Mouse (Mus musculus) ES-Bruce4 (cell line): Measurements from ENCODE around the gene Ankrd34a. TPM values are rescaled to one million over a fixed set of nuclear protein-coding genes. Genes with fewer than 3 reads are reported as not detected.

ENCODE experiments used
- H3K27ac ChIP-seq: 2 replicates; pipeline ENCODE4 v1.5.1; 2012; ENCODE audit warnings: low read length, inconsistent platforms; ENCODE audit not compliant: insufficient read depth
- H3K27me3 ChIP-seq: 2 replicates; pipeline ENCODE4 v1.6.1; 2012; ENCODE audit warnings: mild to moderate bottlenecking, low read length, inconsistent platforms; ENCODE audit not compliant: control insufficient read depth, poor library complexity, insufficient read depth, severe bottlenecking
- H3K36me3 ChIP-seq: 2 replicates; pipeline ENCODE4 v1.6.1; 2012; ENCODE audit warnings: inconsistent platforms, mild to moderate bottlenecking, low read length, moderate library complexity; ENCODE audit not compliant: control insufficient read depth, poor library complexity, insufficient read depth, severe bottlenecking
- H3K4me1 ChIP-seq: one replicate; pipeline ENCODE4 v1.8.1; 2011; ENCODE audit warnings: low read length; ENCODE audit not compliant: control insufficient read depth, insufficient read depth
- H3K4me3 ChIP-seq: 2 replicates; pipeline ENCODE4 v1.5.1; 2011; ENCODE audit warnings: low read depth, mild to moderate bottlenecking, low read length
- H3K9ac ChIP-seq: 2 replicates; pipeline ENCODE4 v1.6.1; 2012; ENCODE audit warnings: low read depth, mild to moderate bottlenecking, inconsistent platforms; ENCODE audit not compliant: poor library complexity, severe bottlenecking
- H3K9me3 ChIP-seq: replicated peaks from 2 replicates; pipeline ENCODE4 v1.6.1; 2012; ENCODE audit warnings: mild to moderate bottlenecking, low read length, inconsistent platforms; ENCODE audit not compliant: control insufficient read depth, poor library complexity, insufficient read depth, severe bottlenecking
- CTCF ChIP-seq: IDR thresholded peaks from one replicate; pipeline ENCODE4 v1.8.1; 2011; ENCODE audit warnings: low read depth, low read length
- EP300 ChIP-seq: IDR thresholded peaks from 2 replicates; pipeline ENCODE4 v1.6.1; 2011; ENCODE audit warnings: low read depth, low read length; ENCODE audit not compliant: insufficient read depth
- POLR2A ChIP-seq: IDR thresholded peaks from one replicate; pipeline ENCODE4 v1.8.1; 2011; ENCODE audit warnings: low read length; ENCODE audit not compliant: insufficient read depth
- polyA plus RNA-seq: library from polyadenylated mRNA; stranded (reverse); fragments of >200 nt; gene quantifications from 2 replicates; pipeline ENCODE4 v1.2.4, GENCODE M21; 2011; ENCODE audit warnings: low read depth; ENCODE audit not compliant: missing spikeins, insufficient read depth, insufficient read length

The Ankrd34a gene
- polyA plus RNA-seq, 1 experiment, result 0.31 TPM

DNA sequence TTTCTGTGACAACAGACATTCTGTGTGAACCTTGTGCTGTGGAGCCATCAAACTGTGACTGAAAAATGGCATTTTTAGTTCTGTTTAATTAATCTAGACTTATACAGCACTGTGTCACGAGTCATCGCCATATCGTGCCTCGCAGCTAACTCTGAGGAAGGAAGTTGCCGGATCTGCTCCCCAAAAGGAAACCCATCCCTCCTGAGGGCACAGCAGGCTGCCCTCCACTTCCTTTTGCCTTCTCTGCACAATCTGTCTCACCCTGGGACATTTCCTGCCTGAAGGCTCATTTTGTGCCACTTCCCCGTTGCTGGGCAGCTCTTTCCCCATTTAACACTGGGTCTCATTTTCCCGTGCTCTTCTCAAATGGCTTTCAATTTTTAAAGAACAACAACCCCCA, 31.8 kb upstream of the Ankrd34a start:
- Histone ChIP-seq H3K9me3 (no peaks in the 10 kb centered on the region), H3K4me1 (peaks cover 1% of the 10 kb centered on the region), H3K4me3 (no peak overlapping the region), H3K27me3 (no peaks in the 10 kb centered on the region), H3K9ac (no peak overlapping the region), H3K27ac (peak overlapping the region; percentile 20), H3K36me3 (peaks cover 17% of the 10 kb centered on the region)
- TF ChIP-seq POLR2A (no peak), CTCF (no peak), EP300 (no peak)

GRCm38 (mm10) chr3:96565105-96565504, 31.3 kb upstream of the Ankrd34a start:
- no peak overlapping the region for H3K27ac ChIP-seq
- H3K4me3 ChIP-seq, result no peak overlapping the region

DNA sequence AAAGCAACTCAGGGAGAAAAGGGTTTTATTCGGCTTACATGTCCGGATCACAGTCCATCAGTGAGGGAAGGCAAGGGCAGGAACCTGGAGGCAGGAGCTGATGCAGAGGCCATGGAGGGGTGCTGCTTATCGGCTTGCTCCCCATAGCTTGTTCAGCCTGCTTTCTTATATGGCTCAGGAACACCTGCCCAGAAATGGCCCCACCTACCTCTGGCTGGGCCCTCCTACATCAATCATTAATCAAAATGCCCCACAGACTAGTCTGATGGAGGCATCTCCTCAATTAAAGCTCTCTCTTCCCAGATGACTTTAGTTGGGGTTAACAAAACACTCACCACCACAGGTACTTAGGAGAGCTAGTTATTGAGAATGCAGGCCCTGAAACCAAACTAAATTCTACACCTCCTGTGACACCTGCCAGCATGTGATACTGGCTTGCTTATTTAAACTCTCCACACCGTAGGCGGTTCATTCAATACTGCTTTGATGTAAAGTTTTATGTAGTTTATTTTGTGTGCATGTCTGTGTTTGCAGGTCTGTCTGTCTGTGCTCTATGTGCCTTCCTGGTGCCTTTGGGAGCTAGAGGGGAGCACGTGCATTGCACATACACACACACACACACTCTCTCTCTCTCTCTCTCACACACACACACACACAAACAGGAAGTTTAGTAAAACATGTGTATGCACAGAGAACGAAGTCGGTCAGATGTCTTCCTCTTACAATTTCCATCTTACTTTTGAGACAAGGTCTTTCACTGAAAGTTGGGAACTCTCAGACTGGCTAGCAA, 29.6 kb upstream of the Ankrd34a start:
- Histone ChIP-seq H3K27me3 (no peaks in the 10 kb centered on the region), H3K36me3 (no peaks in the 10 kb centered on the region), H3K9ac (no peak overlapping the region), H3K27ac (no peak overlapping the region), H3K4me1 (peaks cover 1% of the 10 kb centered on the region), H3K9me3 (no peaks in the 10 kb centered on the region), H3K4me3 (no peak overlapping the region)
- no peak for TF ChIP-seq EP300
- no peak for TF ChIP-seq POLR2A
- TF ChIP-seq CTCF, result no peak

More at GRCm38 (mm10) chr3:96565105-96565504, 31.3 kb upstream of the Ankrd34a start:
- Histone ChIP-seq H3K9ac (no peak overlapping the region), H3K9me3 (no peaks in the 10 kb centered on the region), H3K36me3 (peaks cover 12% of the 10 kb centered on the region), H3K4me1 (peaks cover 1% of the 10 kb centered on the region), H3K27me3 (no peaks in the 10 kb centered on the region)
- TF ChIP-seq CTCF (no peak), EP300 (peak; percentile 59; the same call in 1 of the 2 replicates)

GRCm38 (mm10) chr3:96568605-96569004, 27.8 kb upstream of the Ankrd34a start:
- Histone ChIP-seq H3K4me1 (peaks cover 1% of the 10 kb centered on the region), H3K36me3 (no peaks in the 10 kb centered on the region), H3K27me3 (no peaks in the 10 kb centered on the region), H3K27ac (peak overlapping the region; percentile 58), H3K9ac (no peak overlapping the region), H3K4me3 (no peak overlapping the region), H3K9me3 (no peaks in the 10 kb centered on the region)
- no peak for TF ChIP-seq EP300
- TF ChIP-seq POLR2A, result no peak
- no peak for TF ChIP-seq CTCF

DNA sequence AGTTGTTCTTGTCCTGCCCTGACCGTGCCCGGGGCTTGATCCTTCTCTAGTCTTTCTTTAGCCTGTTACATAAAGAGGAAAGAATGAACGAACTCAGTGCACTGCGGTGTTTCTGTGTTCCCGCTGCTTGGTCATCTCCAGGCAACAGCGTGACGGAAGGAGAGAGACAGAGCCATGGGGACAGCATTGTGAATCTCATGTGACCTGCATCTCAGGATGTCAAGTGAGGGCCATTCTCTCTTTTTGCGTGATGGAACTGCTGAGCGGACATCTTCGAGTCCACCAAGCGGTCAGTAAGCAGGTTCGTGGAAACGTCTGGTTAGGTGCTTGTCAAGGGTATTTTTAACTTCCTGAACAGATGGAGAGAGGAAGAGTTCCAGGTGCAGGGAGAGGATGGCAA, 26.9 kb upstream of the Ankrd34a start:
- H3K9ac ChIP-seq, result peak overlapping the region; percentile 29
- H3K4me3 ChIP-seq, result peak overlapping the region; percentile 65
- no peaks in the 10 kb centered on the region for H3K9me3 ChIP-seq
- no peaks in the 10 kb centered on the region for H3K27me3 ChIP-seq
- TF ChIP-seq EP300 (0 out of 2 replicates have a peak, but pooled peaks have one; percentile 22), POLR2A (no peak)
- peak overlapping the region; percentile 57 for H3K27ac ChIP-seq
- no peaks in the 10 kb centered on the region for H3K36me3 ChIP-seq
- peaks cover 1% of the 10 kb centered on the region for H3K4me1 ChIP-seq

DNA sequence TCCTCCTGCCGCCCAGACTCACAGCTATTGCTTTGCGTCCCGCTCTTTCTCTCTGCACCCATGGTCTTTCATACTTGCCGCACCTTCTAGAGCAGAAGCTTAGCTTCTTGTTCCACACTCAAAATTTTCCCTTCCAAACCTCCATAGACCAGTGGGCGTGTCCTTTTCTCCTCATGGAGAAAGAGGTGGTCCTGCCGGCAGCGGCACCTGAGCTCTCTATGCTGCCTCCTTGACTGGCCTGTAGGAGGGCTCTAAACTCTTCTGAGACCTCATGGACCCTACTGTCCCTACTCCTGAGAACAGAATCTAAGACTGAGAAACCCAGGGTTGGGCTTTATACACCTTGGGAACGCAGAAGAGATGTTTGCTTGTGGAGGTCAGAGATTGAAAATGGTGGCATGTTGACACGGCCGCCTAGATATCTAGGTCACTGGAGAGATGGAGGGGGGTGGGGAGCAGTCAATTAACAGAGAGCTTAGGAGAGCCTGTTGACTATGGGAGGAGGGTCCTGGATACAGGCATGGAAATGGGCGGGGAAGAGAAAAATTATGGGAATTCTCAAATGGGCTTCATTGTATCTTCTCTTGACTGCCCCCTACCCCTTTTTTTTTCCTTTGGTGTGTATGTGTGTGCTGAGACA, 26.4 kb upstream of the Ankrd34a start:
- Histone ChIP-seq H3K4me3 (peak overlapping the region; percentile 65), H3K27me3 (no peaks in the 10 kb centered on the region), H3K9ac (peak overlapping the region; percentile 29), H3K4me1 (peaks cover 2% of the 10 kb centered on the region), H3K36me3 (no peaks in the 10 kb centered on the region), H3K9me3 (no peaks in the 10 kb centered on the region), H3K27ac (peak overlapping the region; percentile 77)
- TF ChIP-seq EP300 (no peak), CTCF (no peak), POLR2A (no peak)
